Mouse (Mus musculus) liver, adult 10 weeks (tissue): Measurements from ENCODE around the gene Desi1. TPM values are rescaled to one million over a fixed set of nuclear protein-coding genes. Genes with fewer than 3 reads are reported as not detected.

Source experiments
- polyA plus RNA-seq: library from polyadenylated mRNA; stranded (reverse); fragments of 350-450 nt; fragmentation: Illumina TruSeq; extraction: RNeasy Lipid Tissue Mini Kit (QIAGEN cat#74804); gene quantifications from one replicate; pipeline ENCODE4 v1.2.3, GENCODE M21; 2014; ENCODE audit warnings: low read depth, low replicate concordance

The Desi1 gene
- polyA plus RNA-seq: 14.6 TPM

DNA sequence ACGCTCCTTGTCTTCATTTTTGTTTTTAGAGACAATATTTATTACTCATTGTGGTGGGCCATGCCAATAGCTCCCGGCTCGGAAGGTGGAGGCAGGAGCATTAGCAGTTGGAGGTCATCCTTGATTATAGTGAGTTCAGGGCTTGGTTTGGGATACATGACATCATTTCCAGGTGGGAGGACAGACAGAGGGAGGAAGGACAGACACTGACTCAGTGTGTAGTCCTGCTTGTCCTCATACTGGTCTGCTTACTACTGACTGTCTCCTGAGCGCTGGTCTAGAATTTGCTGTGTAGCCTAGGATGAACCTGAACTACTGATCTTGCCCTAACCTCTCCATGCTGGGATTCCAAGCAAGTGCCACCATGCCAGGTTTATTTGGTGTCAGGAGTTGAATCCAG is at the start of gene Desi1:
Gene Desi1, minus strand, starts transcription at position 101 of the 400 bp plus-strand sequence.

DNA sequence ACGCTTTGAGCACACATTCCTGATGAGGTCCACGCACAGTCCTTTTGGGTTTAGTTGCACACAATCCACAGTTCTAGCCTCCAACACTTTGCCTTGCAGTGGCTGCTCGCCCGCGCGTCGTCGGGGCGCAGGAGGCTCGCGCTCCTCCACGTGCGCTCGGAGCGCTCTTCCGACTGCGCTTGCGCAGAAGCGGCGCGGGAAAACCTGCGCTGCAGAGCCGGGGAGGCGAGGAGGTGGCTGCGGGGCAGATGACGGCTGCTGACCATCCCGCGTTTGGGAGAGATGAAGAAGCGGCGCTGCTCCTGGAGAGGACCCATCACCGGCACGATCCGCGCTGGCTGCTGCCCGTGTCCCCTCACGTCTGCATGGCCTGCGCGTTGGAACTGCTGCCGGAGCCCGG is 36.2 kb upstream of the Desi1 start, which contains the start of gene Mei1:
Gene Mei1, plus strand, starts transcription at position 99 of the 400 bp plus-strand sequence.

DNA sequence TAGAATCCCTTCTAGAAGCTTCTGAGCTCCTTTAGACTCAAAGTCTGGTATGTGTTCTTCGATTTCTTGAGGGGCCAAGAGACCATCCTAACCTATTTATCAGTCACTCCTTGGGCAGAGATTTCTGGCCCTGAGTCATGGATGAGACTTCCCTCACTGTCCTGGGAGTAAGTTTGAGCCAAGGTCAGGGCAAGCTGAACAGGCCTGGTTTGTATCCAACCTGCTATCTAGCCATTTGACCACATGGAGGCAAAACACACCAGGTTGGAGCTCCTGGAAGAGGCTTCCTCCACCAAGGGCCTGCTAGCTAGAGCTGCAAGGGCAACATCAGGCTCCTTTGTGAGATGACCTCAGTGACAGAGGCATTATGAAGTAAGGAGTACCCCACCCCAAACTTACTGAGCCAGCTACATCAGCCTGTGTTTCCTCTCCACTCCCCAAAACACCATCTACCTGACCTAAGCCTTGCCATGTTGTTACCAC is 25.1 kb upstream of the Desi1 start, which contains the start of gene 4930407I10Rik:
Gene 4930407I10Rik, plus strand, starts transcription at position 433 of the 483 bp plus-strand sequence.

DNA sequence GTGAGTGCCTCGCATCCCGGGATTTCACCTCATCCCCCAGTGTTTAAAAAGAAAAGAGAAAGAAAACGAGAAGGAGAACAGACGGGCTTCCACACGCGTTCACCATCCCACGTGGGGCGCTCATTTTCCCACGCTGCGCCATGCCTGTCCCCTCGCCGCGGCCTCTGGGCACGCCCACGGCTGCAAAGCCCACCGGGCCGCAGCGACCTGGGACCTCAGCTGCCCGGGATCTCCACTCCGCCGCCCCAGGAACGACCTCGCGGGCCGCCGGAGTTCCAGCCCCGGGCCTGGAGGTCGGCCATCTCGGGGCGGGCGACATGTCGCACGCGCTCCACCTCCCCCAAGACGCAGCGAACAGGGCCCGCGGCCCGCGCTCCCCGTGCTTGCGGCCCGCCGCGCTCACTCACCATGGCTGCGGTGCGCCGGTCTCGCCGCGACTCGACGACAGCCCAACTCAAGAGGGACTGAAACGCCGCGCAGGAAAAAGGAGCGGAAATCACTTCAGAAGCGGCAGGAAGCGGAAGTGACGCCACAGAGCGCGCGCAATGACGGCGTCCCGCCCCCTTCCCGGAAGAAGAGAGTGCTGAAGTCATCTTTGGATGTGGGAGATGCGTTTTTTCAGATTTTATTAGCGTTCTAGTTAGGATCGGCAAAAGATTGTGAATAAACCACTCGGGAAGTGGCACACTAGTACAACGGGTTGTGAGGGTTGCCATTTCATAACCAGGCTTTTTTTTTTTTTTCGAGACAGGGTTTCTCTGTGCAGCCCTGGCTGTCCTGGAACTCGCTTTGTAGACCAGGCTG is 13.6 kb upstream of the Desi1 start, which contains the start of gene Snu13:
Gene Snu13, minus strand, starts transcription at position 519 of the 804 bp plus-strand sequence.

DNA sequence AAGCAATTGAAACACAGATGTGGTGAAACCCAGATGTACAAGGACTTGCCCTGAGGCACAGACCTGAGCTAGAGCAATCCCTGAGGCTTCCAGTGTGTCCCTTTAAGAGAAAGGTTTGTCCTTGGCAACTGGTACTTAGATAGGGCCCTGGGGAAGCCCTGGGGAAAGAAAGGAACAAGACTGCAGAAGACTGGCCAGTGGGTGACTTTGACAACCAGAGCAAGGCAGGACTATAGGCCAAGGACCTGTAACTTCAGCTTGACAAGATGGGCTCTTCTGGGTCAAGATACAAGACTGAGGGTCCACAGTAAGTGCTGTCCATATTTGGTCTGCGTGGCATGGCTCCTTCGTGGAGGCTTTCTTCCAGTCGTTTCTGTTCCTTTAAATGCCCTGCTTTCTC is 46.0 kb downstream of the Desi1 start, which contains the start of gene Xrcc6:
Gene Xrcc6, plus strand, starts transcription at position 190 of the 400 bp plus-strand sequence.

DNA sequence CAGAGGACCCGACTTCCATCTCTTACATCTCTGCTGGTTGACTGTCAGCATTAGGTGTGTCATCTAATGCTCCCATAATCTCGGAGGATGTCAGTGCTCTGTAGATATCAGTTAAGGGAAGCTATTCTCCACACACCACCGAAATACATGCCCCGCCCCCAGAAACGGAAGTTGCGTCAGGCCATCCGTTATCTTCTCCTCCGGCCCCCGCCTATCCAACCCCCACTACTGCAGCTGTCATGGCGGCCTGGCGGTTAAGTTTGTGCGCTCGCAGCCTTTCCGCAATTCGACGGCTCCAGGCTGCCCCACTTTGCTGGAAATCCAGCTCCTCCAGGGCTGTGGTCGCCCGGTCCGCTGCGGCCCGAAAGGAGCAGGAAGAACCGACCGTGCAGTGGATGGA is 53.3 kb downstream of the Desi1 start, which contains the start of gene 1700029P11Rik:
Gene 1700029P11Rik, plus strand, starts transcription at position 220 of the 400 bp plus-strand sequence.

DNA sequence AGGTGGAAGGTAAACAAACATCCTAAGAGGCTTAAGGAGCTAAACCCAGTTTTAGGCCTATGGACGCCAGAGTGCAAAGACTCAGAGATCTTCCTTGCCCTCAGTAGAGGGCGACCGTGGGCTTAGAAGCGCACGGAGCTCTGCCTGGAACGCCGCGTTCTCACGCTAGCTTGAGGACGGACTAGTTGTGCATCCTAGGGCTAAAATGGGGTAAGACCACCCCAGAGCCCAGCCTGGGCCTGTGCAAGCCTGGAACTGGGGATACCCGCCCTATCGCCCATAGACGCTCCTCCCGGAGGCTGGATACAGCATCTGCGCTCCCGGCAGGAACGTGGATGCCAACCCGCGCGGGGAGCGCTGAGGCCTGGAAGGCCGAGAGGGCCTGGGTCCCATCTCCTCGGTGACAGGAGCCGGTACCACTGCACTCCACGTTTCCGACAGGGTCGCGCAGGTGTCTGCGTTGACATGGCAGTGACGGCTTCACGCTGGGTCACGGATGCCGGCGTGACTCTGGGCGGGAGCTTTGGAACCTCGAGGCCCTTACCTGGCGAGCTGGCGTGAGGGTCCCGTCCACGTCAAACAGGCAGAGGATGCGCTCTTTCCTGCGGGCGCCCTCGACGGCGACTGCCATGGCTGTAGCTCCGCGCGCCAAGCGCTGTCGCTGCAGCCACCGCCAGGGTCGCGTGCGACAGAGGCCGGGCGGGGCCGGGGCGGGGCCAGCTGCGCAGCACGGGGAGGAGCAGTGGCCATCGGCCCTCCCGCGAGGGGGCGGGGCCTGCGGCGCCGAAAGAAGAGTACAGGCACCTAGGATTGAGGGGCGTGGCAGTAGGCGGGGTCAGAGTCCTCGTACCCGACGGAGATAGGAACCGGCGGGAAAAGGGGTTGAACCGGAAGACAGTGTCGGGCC is 73.2 kb downstream of the Desi1 start, which contains the start of gene Pmm1:
Gene Pmm1, minus strand, starts transcription at position 760 of the 907 bp plus-strand sequence.

Other genes with a start within 250 kb of the Desi1 start
- gene Tef, start 231.4 kb downstream of the Desi1 start, polyA plus RNA-seq: 22.9 TPM
- gene Tob2, start 175.1 kb downstream of the Desi1 start, polyA plus RNA-seq: 7.5 TPM
- 15.0 TPM for gene Phf5a, start 162.0 kb downstream of the Desi1 start, polyA plus RNA-seq
- gene Aco2, start 161.6 kb downstream of the Desi1 start, polyA plus RNA-seq: 36.3 TPM
- 0.64 TPM for gene Polr3h, start 107.6 kb downstream of the Desi1 start, polyA plus RNA-seq
- not detected for gene Csdc2, start 97.1 kb downstream of the Desi1 start, polyA plus RNA-seq
- not detected for gene Pmm1, start 72.9 kb downstream of the Desi1 start, polyA plus RNA-seq
- gene 1700029P11Rik, start 53.3 kb downstream of the Desi1 start, polyA plus RNA-seq: not detected
- 50.5 TPM for gene Xrcc6, start 46.0 kb downstream of the Desi1 start, polyA plus RNA-seq
- 117 TPM for gene Snu13, start 13.7 kb upstream of the Desi1 start, polyA plus RNA-seq
- not detected for gene 4930407I10Rik, start 25.3 kb upstream of the Desi1 start, polyA plus RNA-seq
- gene Mei1, start 36.1 kb upstream of the Desi1 start, polyA plus RNA-seq: not detected
- gene Ccdc134, start 94.1 kb upstream of the Desi1 start, polyA plus RNA-seq: 1.1 TPM
- 7.5 TPM for gene Srebf2, start 113.3 kb upstream of the Desi1 start, polyA plus RNA-seq
- gene Shisa8, start 179.0 kb upstream of the Desi1 start, polyA plus RNA-seq: not detected
- not detected for gene Tnfrsf13c, start 190.5 kb upstream of the Desi1 start, polyA plus RNA-seq
- 2.0 TPM for gene Cenpm, start 210.9 kb upstream of the Desi1 start, polyA plus RNA-seq
- gene 1500009C09Rik, start 218.5 kb upstream of the Desi1 start, polyA plus RNA-seq: not detected
- gene Sept3, start 241.0 kb upstream of the Desi1 start, polyA plus RNA-seq: not detected